Mouse (Mus musculus): Measurements from ENCODE around the gene Olfr1337.

- TF ChIP-seq GATA1 (IDR thresholded peaks at IDR 0.05; ENCODE audit: low read length) = no peak
- no peak for TF ChIP-seq TAL1 (IDR thresholded peaks at IDR 0.05; ENCODE audit: low read length)
Observed at GRCm38 (mm10) chr4:118740988-118741698, 41.2 kb downstream of the Olfr1337 start.
